Mouse (Mus musculus): ENCODE measurements around the gene Pcyt1a. TPM values are rescaled to one million over a fixed set of nuclear protein-coding genes. Genes with fewer than 3 reads are reported as not detected.
A peak's percentile ranks its signal among the peaks of the same experiment; 100 is the strongest.

Gene Pcyt1a
- total RNA-seq (2012; rRNA removed): 16.4 and 17.0 TPM in 2 replicates
- 20.3 and 21.1 TPM in 2 replicates for total RNA-seq (2014; rRNA removed)
- 25.7 and 28.1 TPM in 2 replicates for polyA plus RNA-seq (2012; ENCODE audit: insufficient read length, low read depth)

DNA sequence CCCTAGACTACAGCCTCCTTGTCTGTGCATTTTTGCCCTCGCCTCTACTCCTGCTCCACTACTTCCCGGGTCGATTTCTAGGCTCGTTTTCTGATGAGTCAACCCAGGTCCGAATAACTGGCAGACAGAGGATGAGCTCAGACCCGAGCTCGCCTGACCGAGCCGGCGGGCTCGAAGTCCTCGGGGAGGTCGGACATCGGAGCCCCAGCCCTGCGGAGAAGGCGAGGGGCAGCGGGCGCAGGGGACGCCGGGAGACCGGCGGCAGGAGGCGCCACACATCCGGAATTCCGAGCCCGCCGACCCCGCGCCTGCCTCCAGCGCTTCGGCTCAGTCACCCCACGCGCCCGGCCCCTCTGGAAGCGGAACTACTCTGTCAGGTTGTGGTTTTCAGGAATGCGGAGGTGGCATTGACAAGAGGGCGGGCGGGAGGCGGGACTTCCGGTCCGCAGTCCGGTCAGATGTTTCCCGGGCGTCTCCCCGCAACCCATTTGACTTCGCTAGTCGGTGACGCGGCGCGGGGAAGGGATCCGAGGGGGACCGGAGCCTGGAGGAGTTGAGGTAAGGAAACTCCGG lies at the start of gene Pcyt1a:
Gene Pcyt1a (plus strand): TSS at position 448 of the 573 bp plus-strand sequence.
- no peaks in the 10 kb centered on the region for H3K27me3 ChIP-seq (replicated peaks)
- H3K9me3 ChIP-seq (replicated peaks; ENCODE audit: low read length): no peaks in the 10 kb centered on the region
- DNase-seq (ENCODE audit: extremely low read depth): peak; percentile 90
- in situ Hi-C loops (cut with MboI; ENCODE audit: low pct_ligation_motif_present, low pct_unique_long_range_greater_than_20kb, low sequenced_read_pairs) (no loop called here), dilution Hi-C loops (cut with MboI; ENCODE audit: extremely low pct_ligation_motif_present, extremely low pct_unique_long_range_greater_than_20kb, low sequenced_read_pairs) (no loop called here)
- H3K4me2 ChIP-seq (ENCODE audit: insufficient read depth, low read depth, poor library complexity, severe bottlenecking): peak within 1 kb of the TSS; percentile 76
- peaks cover 3 to 32% of the 10 kb centered on the region in 2 experiments; a peak in 3 of 4 replicates for H3K4me1 ChIP-seq (ENCODE audit: control insufficient read depth in 1 of 2, insufficient read depth in 2 of 2)
- peaks cover 2% of the 10 kb centered on the region; the same call in 1 of the 2 replicates for H3K79me2 ChIP-seq (replicated peaks; ENCODE audit: control insufficient read depth, extremely low read depth, insufficient read depth, poor library complexity, severe bottlenecking)
- no peak for TF ChIP-seq E2F4 (IDR thresholded peaks at IDR 0.05; ENCODE audit: insufficient replicate concordance, low read depth, low read length)
- peak; percentile 67 for TF ChIP-seq MEF2A (IDR thresholded peaks at IDR 0.05; ENCODE audit: borderline replicate concordance, low read depth, low read length)
- TF ChIP-seq KAT2A (IDR thresholded peaks at IDR 0.05; ENCODE audit: insufficient replicate concordance, low read length): peak; percentile 74; the same call in 1 of the 2 replicates
- peak; percentile 10; the same call in 1 of the 2 replicates for TF ChIP-seq IRF4 (IDR thresholded peaks at IDR 0.05; ENCODE audit: low read depth, low read length)
- TF ChIP-seq RCOR1 (conservative IDR thresholded peaks at IDR 0.05; ENCODE audit: low read depth, low read length): no peak
- TF ChIP-seq BHLHE40 (IDR thresholded peaks at IDR 0.05; ENCODE audit: low read depth, low read length): peak; percentile 68
- TF ChIP-seq CHD2 (IDR thresholded peaks at IDR 0.05; ENCODE audit: low read length): 0 out of 2 replicates have a peak, but pooled peaks have one; percentile 49
- TF ChIP-seq ELF1 (IDR thresholded peaks at IDR 0.05; ENCODE audit: low read depth, low read length): peak; percentile 91
- no peak for TF ChIP-seq GABPA (IDR thresholded peaks at IDR 0.05; ENCODE audit: insufficient replicate concordance, low read depth, low read length)
- peak; percentile 88 for TF ChIP-seq TCF12 (IDR thresholded peaks at IDR 0.05; ENCODE audit: low read depth, low read length)
- peak; percentile 68; the same call in 1 of the 2 replicates for TF ChIP-seq ZMIZ1 (IDR thresholded peaks at IDR 0.05; ENCODE audit: low read depth, low read length)
- peak; percentile 68; the same call in 1 of the 2 replicates for TF ChIP-seq NELFE (IDR thresholded peaks at IDR 0.05; ENCODE audit: low read depth, low read length)
- TF ChIP-seq MYC (IDR thresholded peaks at IDR 0.05; ENCODE audit: low read depth, low read length): 0 out of 2 replicates have a peak, but pooled peaks have one; percentile 17
- TF ChIP-seq MAZ (IDR thresholded peaks at IDR 0.05; ENCODE audit: low read depth, low read length): peak; percentile 90
- TF ChIP-seq SIN3A (IDR thresholded peaks at IDR 0.05; ENCODE audit: low read length): peak; percentile 94
- TF ChIP-seq UBTF (IDR thresholded peaks at IDR 0.05; ENCODE audit: low read depth, low read length): peak; percentile 97
- no peak for TF ChIP-seq ZC3H11A (IDR thresholded peaks at IDR 0.05; ENCODE audit: low read depth, low read length)
- no peak for TF ChIP-seq CHD1 (IDR thresholded peaks at IDR 0.05; ENCODE audit: low read depth, low read length)
- peak; percentile 29; the same call in 1 of the 2 replicates for TF ChIP-seq USF1 (IDR thresholded peaks at IDR 0.05; ENCODE audit: low read depth, low read length)
- no peak for TF ChIP-seq ZNF384 (IDR thresholded peaks at IDR 0.05; ENCODE audit: low read depth, low read length)
- no peak for TF ChIP-seq EP300 (IDR thresholded peaks at IDR 0.05; ENCODE audit: low read length)
- TF ChIP-seq TBP (conservative IDR thresholded peaks at IDR 0.05; ENCODE audit: low read depth, low read length): peak; percentile 66
- peak in 1 of 2 experiments; percentile 17; a peak in 1 of 4 replicates for TF ChIP-seq CTCF (conservative IDR thresholded peaks at IDR 0.05 in 1 of 2, IDR thresholded peaks at IDR 0.05 in 1 of 2; ENCODE audit: low read depth in 2 of 2, low read length in 2 of 2)
- peak; percentile 92 for TF ChIP-seq MXI1 (IDR thresholded peaks at IDR 0.05; ENCODE audit: low read depth, low read length)
- TF ChIP-seq NRF1 (IDR thresholded peaks at IDR 0.05; ENCODE audit: low read depth, low read length): peak; percentile 49
- TF ChIP-seq POLR2A (IDR thresholded peaks at IDR 0.05; ENCODE audit: low read depth, low read length): peak; percentile 82
- peak; percentile 52; the same call in 1 of the 2 replicates for TF ChIP-seq ETS1 (conservative IDR thresholded peaks at IDR 0.05; ENCODE audit: low read depth, low read length)
- peak; percentile 88 for TF ChIP-seq HCFC1 (IDR thresholded peaks at IDR 0.05; ENCODE audit: low read depth, low read length)
- H3K27ac ChIP-seq (ENCODE audit: insufficient read depth, low read depth): no peak within 1 kb of the TSS; the same call in 1 of the 2 replicates
- H3K36me3 ChIP-seq (replicated peaks in 1 of 2; ENCODE audit: control insufficient read depth in 1 of 2, insufficient read depth in 1 of 2, low read length in 1 of 2): no peaks in the 10 kb centered on the region
- peak within 1 kb of the TSS; percentile 77 for H3K9ac ChIP-seq (ENCODE audit: insufficient read depth, low read depth)
- peak within 1 kb of the TSS; percentile 65 to 86 (median 78) for H3K4me3 ChIP-seq (replicated peaks in 1 of 3; ENCODE audit: low read depth in 2 of 3, low read length in 2 of 3, poor library complexity in 1 of 3)
